Mouse (Mus musculus): ENCODE results near the gene Syt10. TPM values are rescaled to one million over a fixed set of nuclear protein-coding genes. Genes with fewer than 3 reads are reported as not detected.
"Not testable (repeated sequence)": the region's sequence is repeated elsewhere in the genome, so short reads cannot be mapped to it uniquely, and the experiment has no call there.

The Syt10 gene
- not detected in 2 replicates for polyA plus RNA-seq (2012; ENCODE audit: insufficient read depth, insufficient read length, missing spikeins)

GRCm38 (mm10) chr15:89841364-89842017, at the start of gene Syt10:
TSS of gene Syt10 (minus strand) at chr15:89841860.
- no peak within 1 kb of the TSS for H3K4me3 ChIP-seq (ENCODE audit: insufficient read depth, low read depth, low read length)
- no peak within 1 kb of the TSS for H3K27ac ChIP-seq (replicated peaks; ENCODE audit: low read depth, low read length)
- no peaks in the 10 kb centered on the region for H3K4me1 ChIP-seq (ENCODE audit: control insufficient read depth, insufficient read depth, insufficient read length, low read length)

- H3K4me3 ChIP-seq (ENCODE audit: insufficient read depth, low read depth, low read length): no peak overlapping the region
- no peaks in the 10 kb centered on the region for H3K4me1 ChIP-seq (ENCODE audit: control insufficient read depth, insufficient read depth, insufficient read length, low read length)
These were observed 42.1 kb upstream of the Syt10 start for GRCm38 (mm10) chr15:89883799-89884198.

GRCm38 (mm10) chr15:89878981-89879380, 37.3 kb upstream of the Syt10 start:
- Histone ChIP-seq H3K4me3 (ENCODE audit: insufficient read depth, low read depth, low read length) (no peak overlapping the region), H3K27ac (replicated peaks; ENCODE audit: low read depth, low read length) (no peak overlapping the region), H3K4me1 (ENCODE audit: control insufficient read depth, insufficient read depth, insufficient read length, low read length) (no peaks in the 10 kb centered on the region)

More at GRCm38 (mm10) chr15:89883799-89884198, 42.1 kb upstream of the Syt10 start:
- H3K27ac ChIP-seq (replicated peaks; ENCODE audit: low read depth, low read length): no peak overlapping the region

- no peak overlapping the region for H3K27ac ChIP-seq (replicated peaks; ENCODE audit: low read depth, low read length)
- no peak overlapping the region for H3K4me3 ChIP-seq (ENCODE audit: insufficient read depth, low read depth, low read length)
- H3K4me1 ChIP-seq (ENCODE audit: control insufficient read depth, insufficient read depth, insufficient read length, low read length): no peaks in the 10 kb centered on the region
These were observed 25.6 kb downstream of the Syt10 start for GRCm38 (mm10) chr15:89816098-89816497.

- H3K4me1 ChIP-seq (ENCODE audit: control insufficient read depth, insufficient read depth, insufficient read length, low read length): no peaks in the 10 kb centered on the region
- no peak overlapping the region for H3K27ac ChIP-seq (replicated peaks; ENCODE audit: low read depth, low read length)
- no peak overlapping the region for H3K4me3 ChIP-seq (ENCODE audit: insufficient read depth, low read depth, low read length)
These were observed 37.2 kb downstream of the Syt10 start for GRCm38 (mm10) chr15:89804478-89804877.

- H3K4me3 ChIP-seq (ENCODE audit: insufficient read depth, low read depth, low read length): no peak overlapping the region
- H3K4me1 ChIP-seq (ENCODE audit: control insufficient read depth, insufficient read depth, insufficient read length, low read length): no peaks in the 10 kb centered on the region
- no peak overlapping the region for H3K27ac ChIP-seq (replicated peaks; ENCODE audit: low read depth, low read length)
These were observed 61.7 kb downstream of the Syt10 start for GRCm38 (mm10) chr15:89779928-89780327.

- not testable (repeated sequence) for H3K4me1 ChIP-seq (ENCODE audit: control insufficient read depth, insufficient read depth, insufficient read length, low read length); H3K4me3 ChIP-seq (ENCODE audit: insufficient read depth, low read depth, low read length); H3K27ac ChIP-seq (replicated peaks; ENCODE audit: low read depth, low read length)
These were observed 75.6 kb downstream of the Syt10 start for GRCm38 (mm10) chr15:89766016-89766415.

- H3K27ac ChIP-seq (replicated peaks; ENCODE audit: low read depth, low read length): no peak overlapping the region
- no peaks in the 10 kb centered on the region for H3K4me1 ChIP-seq (ENCODE audit: control insufficient read depth, insufficient read depth, insufficient read length, low read length)
- no peak overlapping the region for H3K4me3 ChIP-seq (ENCODE audit: insufficient read depth, low read depth, low read length)
These were observed 108.0 kb downstream of the Syt10 start for GRCm38 (mm10) chr15:89733611-89734010.

Other genes starting within 250 kb of the Syt10 start
- 2.7 and 4.4 TPM in 2 replicates for gene Rabl2, start 249.9 kb downstream of the Syt10 start, polyA plus RNA-seq (2012; ENCODE audit: insufficient read depth, insufficient read length, missing spikeins)

Measured in brown adipose tissue, adult 24 weeks (tissue).